Mouse (Mus musculus) small intestine, adult 2 months (tissue): ENCODE measurements around the gene Rhof. TPM values are rescaled to one million over a fixed set of nuclear protein-coding genes. Genes with fewer than 3 reads are reported as not detected.

ENCODE experiments used
- H3K27ac ChIP-seq: fragments of 200-500 bp; 2 replicates; pipeline ENCODE4 v1.5.1; 2012; ENCODE audit warnings: low read depth, low read length, control low read depth, inconsistent platforms; ENCODE audit not compliant: insufficient read depth
- H3K27me3 ChIP-seq: fragments of 200-500 bp; 2 replicates; pipeline ENCODE4 v1.6.1; 2012; ENCODE audit warnings: mild to moderate bottlenecking, moderate library complexity, low read length, inconsistent platforms; ENCODE audit not compliant: control insufficient read depth, insufficient read depth
- H3K36me3 ChIP-seq: fragments of 200-500 bp; 2 replicates; pipeline ENCODE4 v1.6.1; 2012; ENCODE audit warnings: mild to moderate bottlenecking, low read length, control low read depth, inconsistent platforms; ENCODE audit not compliant: control insufficient read depth, insufficient read depth
- H3K4me1 ChIP-seq: fragments of 200-500 bp; 2 replicates; pipeline ENCODE4 v1.6.1; 2012; ENCODE audit warnings: low read length, inconsistent platforms, mixed read lengths; ENCODE audit not compliant: control insufficient read depth, insufficient read depth, insufficient read length
- H3K4me3 ChIP-seq: fragments of 200-500 bp; 2 replicates; pipeline ENCODE4 v1.5.1; 2012; ENCODE audit warnings: low read depth, mild to moderate bottlenecking, control low read depth, inconsistent platforms, low read length, moderate library complexity
- CTCF ChIP-seq: fragments of 200-500 bp; IDR thresholded peaks from 2 replicates; pipeline ENCODE4 v1.5.1; 2012; ENCODE audit warnings: low read depth, mild to moderate bottlenecking, control low read depth, inconsistent platforms, low read length, moderate library complexity, mixed read lengths; ENCODE audit not compliant: insufficient replicate concordance, insufficient read length; ENCODE audit errors: extremely low read depth
- POLR2A ChIP-seq: fragments of 200-500 bp; IDR thresholded peaks from 2 replicates; pipeline ENCODE4 v1.6.1; 2012; ENCODE audit warnings: low read depth, mild to moderate bottlenecking, control low read depth, inconsistent platforms, low read length, moderate library complexity
- WGBS: fragments of 180-500 bp; shearing (Covaris S2); methylation state at CpG from one replicate; pipeline ENCODE4 v1.1.7; 2018; 5-methylcytosine and 5-hydroxymethylcytosine counted together
- polyA plus RNA-seq: library from polyadenylated mRNA; depleted of rRNA; stranded (reverse); fragments of >200 nt; gene quantifications from 2 replicates; pipeline ENCODE4 v1.2.3, GENCODE M21; 2012

Rhof gene
- polyA plus RNA-seq, 1 experiment: 91.6 TPM

- Histone ChIP-seq H3K4me1 (no peaks in the 10 kb centered on the region), H3K4me3 (no peak overlapping the region), H3K36me3 (no peaks in the 10 kb centered on the region), H3K27me3 (no peaks in the 10 kb centered on the region), H3K27ac (no peak overlapping the region)
- TF ChIP-seq POLR2A (no peak), CTCF (no peak)
- 57% methylated on average over 2 of the region's 2 CpGs for WGBS
Observed at GRCm38 (mm10) chr5:123086501-123086900, 46.0 kb downstream of the Rhof start.

- Histone ChIP-seq H3K4me3 (no peak overlapping the region), H3K36me3 (no peaks in the 10 kb centered on the region), H3K4me1 (no peaks in the 10 kb centered on the region), H3K27ac (no peak overlapping the region), H3K27me3 (no peaks in the 10 kb centered on the region)
- 65% methylated on average over 13 of the region's 13 CpGs for WGBS
- no peak for TF ChIP-seq POLR2A
- TF ChIP-seq CTCF: no peak
Observed at GRCm38 (mm10) chr5:123083340-123084050, 49.0 kb downstream of the Rhof start.

DNA sequence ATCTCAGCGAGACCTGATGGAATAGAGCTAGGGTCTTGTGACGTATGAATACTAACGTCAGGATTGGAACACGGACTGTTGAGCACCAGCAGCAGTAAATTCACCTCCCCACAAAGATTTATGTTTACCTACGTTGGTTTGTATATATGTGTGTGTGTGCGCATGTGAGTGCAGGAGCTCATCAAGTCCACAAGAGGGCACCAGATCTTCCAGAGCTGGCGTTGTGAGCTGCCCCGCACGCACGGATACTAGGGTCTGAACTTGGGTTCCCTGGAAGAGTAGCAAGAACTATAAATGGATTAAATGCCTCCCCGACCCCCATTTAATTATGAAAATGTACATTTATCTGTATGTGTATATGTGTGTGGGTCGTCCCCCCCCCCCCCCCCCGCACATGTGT lies 52.0 kb downstream of the Rhof start:
- no peaks in the 10 kb centered on the region for H3K36me3 ChIP-seq
- WGBS: 97% methylated on average over 13 of the region's 13 CpGs

DNA sequence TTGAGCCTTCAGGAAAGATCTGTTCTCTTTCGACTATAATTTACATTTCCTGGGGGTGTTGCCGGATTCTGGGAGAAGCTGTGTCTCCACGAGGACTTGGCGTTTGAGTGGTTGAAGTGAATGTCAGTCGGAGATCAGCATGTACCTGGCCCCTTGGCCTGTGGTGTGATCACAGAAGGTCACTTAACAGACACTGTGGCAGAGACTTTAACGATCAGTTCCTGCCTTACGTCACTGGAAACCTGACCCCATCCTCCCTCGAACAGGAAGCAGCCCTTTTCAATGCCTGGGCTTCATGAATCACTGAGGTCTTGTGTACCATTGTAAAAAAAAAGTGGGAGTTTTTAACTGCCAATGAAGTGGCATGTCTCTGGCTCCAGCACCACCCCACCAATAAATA lies 52.5 kb downstream of the Rhof start:
- 73% methylated on average over 8 of the region's 8 CpGs for WGBS
- TF ChIP-seq POLR2A: no peak
- no peak overlapping the region for H3K27ac ChIP-seq
- no peaks in the 10 kb centered on the region for H3K36me3 ChIP-seq
- H3K4me3 ChIP-seq: no peak overlapping the region
- H3K4me1 ChIP-seq: peaks cover 10% of the 10 kb centered on the region
- H3K27me3 ChIP-seq: no peaks in the 10 kb centered on the region; the same call in 1 of the 2 replicates

More for the DNA sequence above, 52.0 kb downstream of the Rhof start:
- TF ChIP-seq POLR2A (no peak), CTCF (no peak)
- Histone ChIP-seq H3K27ac (no peak overlapping the region), H3K4me1 (peaks cover 8% of the 10 kb centered on the region), H3K4me3 (no peak overlapping the region), H3K27me3 (no peaks in the 10 kb centered on the region; the same call in 1 of the 2 replicates)

DNA sequence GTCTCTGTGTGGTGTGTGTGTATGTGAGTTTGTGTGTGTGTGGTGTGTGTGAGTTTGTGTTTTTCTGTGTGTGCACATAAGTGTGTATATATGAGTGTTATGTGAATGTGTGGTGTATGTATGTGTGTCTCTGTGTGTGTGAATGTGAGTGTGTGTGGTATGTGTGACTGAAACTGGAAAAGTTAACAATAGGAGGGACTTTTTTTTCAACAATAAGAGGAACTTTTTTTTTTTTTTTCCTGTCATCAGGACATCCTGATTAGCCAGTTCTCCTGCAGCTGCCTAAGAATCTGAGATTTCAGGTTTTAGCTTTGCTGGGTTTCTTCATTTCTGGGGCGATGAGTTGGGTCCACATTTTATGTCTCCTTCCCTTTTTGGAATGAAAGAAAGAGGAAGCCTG lies 52.9 kb downstream of the Rhof start:
- Histone ChIP-seq H3K27me3 (no peaks in the 10 kb centered on the region; the same call in 1 of the 2 replicates), H3K4me3 (no peak overlapping the region), H3K27ac (no peak overlapping the region), H3K4me1 (peaks cover 10% of the 10 kb centered on the region), H3K36me3 (no peaks in the 10 kb centered on the region)
- 81% methylated on average over 1 of the region's 1 CpGs for WGBS
- TF ChIP-seq CTCF: no peak
- TF ChIP-seq POLR2A: no peak

DNA sequence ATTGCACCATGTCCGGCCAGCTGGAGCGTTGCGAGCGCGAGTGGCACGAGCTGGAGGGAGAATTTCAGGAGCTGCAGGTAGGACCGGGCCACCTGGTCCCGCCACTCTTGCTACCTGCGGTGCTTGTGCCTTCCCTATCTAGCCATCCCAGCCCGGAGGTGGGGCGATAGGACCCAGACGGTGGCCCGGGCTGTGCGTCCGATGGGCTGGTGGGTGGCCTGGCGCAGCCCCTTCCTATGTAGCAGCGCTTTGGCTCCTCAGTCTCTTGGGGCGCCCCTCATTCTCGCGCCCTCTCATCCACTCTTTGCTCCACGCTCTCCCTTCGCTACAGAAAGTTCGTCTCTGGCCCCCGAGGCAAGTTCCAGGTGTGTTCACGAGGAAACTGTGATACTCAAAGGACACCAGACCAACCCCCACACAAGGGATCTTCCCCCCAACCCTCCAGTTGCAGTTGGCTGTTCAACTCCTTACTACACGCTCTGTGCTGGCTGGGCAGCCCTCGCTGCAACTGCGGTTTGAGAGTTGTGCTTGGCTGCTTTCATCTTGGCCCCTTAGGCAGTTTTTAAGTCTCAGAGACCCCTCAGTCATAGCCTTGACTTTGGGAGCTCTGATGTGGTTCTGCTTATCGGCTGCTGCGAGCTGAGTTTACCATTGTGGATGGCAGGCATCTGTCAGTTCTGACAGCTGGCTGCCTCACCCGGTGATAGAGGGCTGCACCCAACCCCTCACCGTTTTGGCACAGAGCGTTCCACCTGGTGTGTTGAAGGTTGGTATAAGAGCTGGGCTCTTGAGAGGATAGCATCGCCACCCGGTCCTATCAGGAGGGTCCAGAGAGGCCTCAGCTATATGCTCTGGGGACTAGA lies 55.8 kb downstream of the Rhof start:
- Histone ChIP-seq H3K36me3 (no peaks in the 10 kb centered on the region), H3K27ac (no peak overlapping the region), H3K27me3 (no peaks in the 10 kb centered on the region; the same call in 1 of the 2 replicates), H3K4me3 (peak overlapping the region; percentile 77), H3K4me1 (peaks cover 10% of the 10 kb centered on the region)
- no peak for TF ChIP-seq POLR2A
- WGBS: 2% methylated on average over 35 of the region's 35 CpGs
